Mouse (Mus musculus): ENCODE data around the gene Szrd1.

Gene Szrd1

DNA sequence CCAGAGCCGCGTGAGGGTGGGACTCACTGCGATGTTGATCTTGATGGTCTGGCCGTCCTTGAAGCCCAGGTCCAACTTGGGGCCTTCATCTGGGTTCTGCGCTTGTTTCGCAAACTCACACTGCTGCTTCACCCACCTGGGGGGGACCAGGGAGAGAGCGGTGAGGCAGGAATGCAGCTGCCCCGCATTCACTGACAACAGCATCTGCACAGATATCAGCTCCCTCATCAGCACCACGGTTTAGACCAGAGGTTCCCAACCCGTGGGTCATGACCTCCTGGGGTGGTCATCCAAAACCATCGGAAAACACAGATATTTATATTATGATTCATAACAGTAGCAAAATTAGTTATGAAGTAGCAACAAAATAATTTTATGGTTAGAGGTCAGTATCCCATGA lies 67.1 kb downstream of the Szrd1 start:
- no peak for DNase-seq (ENCODE audit: low read depth in 1 of 2, low spot score in 2 of 2)

DNA sequence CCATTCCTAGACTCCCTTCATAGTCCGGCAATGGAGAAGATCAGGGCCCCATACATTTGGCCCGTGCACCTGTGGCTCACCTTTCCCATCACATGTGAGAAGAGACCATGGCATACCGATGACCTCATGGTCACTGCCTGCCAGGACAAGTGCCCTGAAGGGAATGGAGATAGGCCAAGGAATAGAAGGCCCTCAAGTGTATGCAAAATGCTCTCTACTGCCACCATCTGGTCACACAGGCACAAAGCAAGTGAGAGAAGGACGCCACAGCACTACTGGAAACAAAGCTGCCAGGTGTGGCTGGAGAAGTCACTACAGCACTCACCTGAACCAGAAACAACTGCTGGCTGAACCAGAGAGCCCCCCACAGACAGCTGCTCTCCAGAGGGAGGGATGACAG lies 69.8 kb downstream of the Szrd1 start:
- DNase-seq (ENCODE audit: low read depth in 1 of 2, low spot score in 2 of 2): no peak

GRCm38 (mm10) chr4:141068655-141069054 lies 70.9 kb downstream of the Szrd1 start:
- DNase-seq (ENCODE audit: low read depth in 1 of 2, low spot score in 2 of 2): no peak

GRCm38 (mm10) chr4:141067516-141068046 lies 72.0 kb downstream of the Szrd1 start:
- no peak for DNase-seq (ENCODE audit: low read depth in 1 of 2, low spot score in 2 of 2)

DNA sequence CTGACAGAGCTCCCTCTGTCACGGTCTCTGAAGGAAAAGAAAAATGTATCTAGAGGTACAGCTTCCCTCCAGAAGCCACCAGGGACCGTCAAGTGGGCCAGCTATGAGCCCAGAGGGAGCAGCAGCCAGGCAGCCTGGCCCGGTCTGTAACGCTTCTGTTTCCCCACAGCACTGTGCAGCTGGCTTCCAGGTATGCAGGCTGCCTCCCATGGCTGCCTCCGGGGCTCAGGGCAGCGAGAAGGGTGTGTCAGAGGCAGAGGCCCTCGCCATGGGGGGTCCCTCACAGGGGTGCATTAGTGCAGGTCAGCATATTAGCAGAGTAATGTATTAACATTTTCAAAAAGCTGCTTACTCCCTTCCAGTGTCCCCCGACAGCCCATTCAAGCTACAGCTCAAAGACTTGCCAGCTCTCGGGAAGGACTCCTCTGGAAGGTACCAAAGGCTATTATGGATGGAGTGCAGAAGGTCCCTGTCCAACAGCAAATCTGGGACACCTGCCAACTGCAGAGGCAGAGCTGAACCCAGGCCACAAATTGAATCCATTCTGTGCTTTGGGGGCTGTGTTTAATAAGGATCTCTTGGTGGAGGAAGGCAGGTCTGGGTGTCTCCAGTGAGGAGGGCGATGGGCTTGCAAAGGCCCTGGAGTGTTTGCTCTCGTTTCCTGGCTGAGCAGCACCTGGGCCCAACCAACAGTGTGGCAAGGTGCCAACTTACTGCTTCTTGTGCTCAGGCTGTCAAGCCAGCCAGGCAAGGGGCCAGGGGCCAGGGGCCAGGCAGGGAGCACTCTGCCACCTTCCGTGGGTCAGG lies 72.7 kb downstream of the Szrd1 start:
- no peak for DNase-seq (ENCODE audit: low read depth in 1 of 2, low spot score in 2 of 2)

GRCm38 (mm10) chr4:141065123-141065522 lies 74.5 kb downstream of the Szrd1 start:
- DNase-seq (ENCODE audit: low read depth in 1 of 2, low spot score in 2 of 2): peak; percentile 45 to 64

GRCm38 (mm10) chr4:141064104-141064659 lies 75.4 kb downstream of the Szrd1 start:
- DNase-seq (ENCODE audit: low read depth in 1 of 2, low spot score in 2 of 2): no peak
